Mouse (Mus musculus) midbrain, embryonic 16.5 days (tissue): Measurements from ENCODE around the gene Gh. TPM values are rescaled to one million over a fixed set of nuclear protein-coding genes. Genes with fewer than 3 reads are reported as not detected.

ENCODE experiments used
- ATAC-seq: fragments of 200-750 bp; cut with Nextera tagmentation; 2 replicates; pipeline ENCODE4 v1.8.0; 2017; ENCODE audit warnings: moderate TSS enrichment
- H3K27ac ChIP-seq: fragments of 300-500 bp; sonication (generic); 2 replicates; pipeline ENCODE4 v1.5.1; 2014; ENCODE audit warnings: mild to moderate bottlenecking, low read length, mixed read lengths
- H3K27me3 ChIP-seq: fragments of 300-500 bp; sonication (generic); 2 replicates; pipeline ENCODE4 v1.6.1; 2014; ENCODE audit warnings: low read depth, low read length, mixed read lengths; ENCODE audit not compliant: control insufficient read depth, insufficient read depth
- H3K36me3 ChIP-seq: fragments of 300-500 bp; sonication (generic); 2 replicates; pipeline ENCODE4 v1.6.1; 2014; ENCODE audit warnings: mild to moderate bottlenecking, low read length, moderate library complexity, mixed read lengths; ENCODE audit not compliant: control insufficient read depth, insufficient read depth
- H3K4me1 ChIP-seq: fragments of 300-500 bp; sonication (generic); 2 replicates; pipeline ENCODE4 v1.6.1; 2014; ENCODE audit warnings: mild to moderate bottlenecking, low read length, mixed read lengths; ENCODE audit not compliant: control insufficient read depth, insufficient read depth
- H3K4me2 ChIP-seq: fragments of 300-500 bp; sonication (generic); 2 replicates; pipeline ENCODE4 v1.6.1; 2014; ENCODE audit warnings: mild to moderate bottlenecking, low read length, mixed read lengths
- H3K4me3 ChIP-seq: fragments of 300-500 bp; sonication (generic); 2 replicates; pipeline ENCODE4 v1.5.1; 2014; ENCODE audit warnings: low read depth, mild to moderate bottlenecking, low read length, moderate library complexity, mixed read lengths
- H3K9ac ChIP-seq: fragments of 300-500 bp; sonication (generic); 2 replicates; pipeline ENCODE4 v1.6.1; 2014; ENCODE audit warnings: low read depth, low read length, mixed read lengths
- H3K9me3 ChIP-seq: fragments of 300-500 bp; sonication (generic); replicated peaks from 2 replicates; pipeline ENCODE4 v1.6.1; 2014; ENCODE audit warnings: mild to moderate bottlenecking, low read length, mixed read lengths; ENCODE audit not compliant: control insufficient read depth, poor library complexity, severe bottlenecking
- WGBS: fragments of 180-500 bp; shearing (Covaris S2); extraction: QIAGEN DNeasy Blood & Tissue Kit; methylation state at CpG from one replicate; pipeline ENCODE4 v1.1.7; 2014; 5-methylcytosine and 5-hydroxymethylcytosine counted together
- polyA plus RNA-seq: library from polyadenylated mRNA; unstranded; fragments of >200 nt; fragmentation: Nextera tagmentation; extraction: Ambion mirVana; gene quantifications from 2 replicates; pipeline ENCODE4 v1.2.1, GENCODE M21; 2015

Gh gene
- polyA plus RNA-seq, 1 experiment from 2014 or later = 1.2 TPM

GRCm38 (mm10) chr11:106317801-106318200 lies 16.1 kb upstream of the Gh start:
- no peaks in the 10 kb centered on the region for H3K4me1 ChIP-seq
- WGBS = 84% methylated on average over 7 of the region's 7 CpGs
- no peaks in the 10 kb centered on the region for H3K36me3 ChIP-seq
- H3K27me3 ChIP-seq = no peaks in the 10 kb centered on the region
- no peak overlapping the region for H3K4me3 ChIP-seq
- no peak overlapping the region for H3K4me2 ChIP-seq
- ATAC-seq = no peak
- no peak overlapping the region for H3K27ac ChIP-seq
- H3K9ac ChIP-seq = no peak overlapping the region
- no peaks in the 10 kb centered on the region for H3K9me3 ChIP-seq

- 81% methylated on average over 1 of the region's 1 CpGs for WGBS
- Histone ChIP-seq H3K27ac (no peak overlapping the region), H3K4me2 (no peak overlapping the region), H3K27me3 (no peaks in the 10 kb centered on the region), H3K4me3 (no peak overlapping the region), H3K36me3 (no peaks in the 10 kb centered on the region), H3K4me1 (no peaks in the 10 kb centered on the region), H3K9me3 (no peaks in the 10 kb centered on the region), H3K9ac (no peak overlapping the region)
- ATAC-seq = no peak
These were observed 14.8 kb upstream of the Gh start for GRCm38 (mm10) chr11:106316416-106316815.

- no peaks in the 10 kb centered on the region for H3K9me3 ChIP-seq
- H3K4me2 ChIP-seq = no peak within 1 kb of the TSS
- no peak within 1 kb of the TSS for H3K9ac ChIP-seq
- H3K27ac ChIP-seq = no peak within 1 kb of the TSS
- no peaks in the 10 kb centered on the region for H3K36me3 ChIP-seq
- no peaks in the 10 kb centered on the region for H3K4me1 ChIP-seq
- ATAC-seq = no peak
- H3K4me3 ChIP-seq = no peak within 1 kb of the TSS
- 73% methylated on average over 9 of the region's 9 CpGs for WGBS
- H3K27me3 ChIP-seq = no peaks in the 10 kb centered on the region
These were observed 12.7 kb upstream of the Gh start, which contains the start of gene Cd79b for GRCm38 (mm10) chr11:106314333-106314812. TSS of gene Cd79b (minus strand) at chr11:106314762.

- H3K4me1 ChIP-seq = no peaks in the 10 kb centered on the region
- H3K9me3 ChIP-seq = no peaks in the 10 kb centered on the region
- H3K36me3 ChIP-seq = no peaks in the 10 kb centered on the region
- no peak overlapping the region for H3K9ac ChIP-seq
- no peak overlapping the region for H3K27ac ChIP-seq
- no peak for ATAC-seq
- H3K27me3 ChIP-seq = no peaks in the 10 kb centered on the region
- WGBS = 85% methylated on average over 5 of the region's 5 CpGs
- H3K4me2 ChIP-seq = no peak overlapping the region
- no peak overlapping the region for H3K4me3 ChIP-seq
These were observed 11.9 kb upstream of the Gh start for GRCm38 (mm10) chr11:106313533-106313932.

- Histone ChIP-seq H3K4me2 (no peak overlapping the region), H3K9me3 (no peaks in the 10 kb centered on the region), H3K27ac (no peak overlapping the region), H3K36me3 (no peaks in the 10 kb centered on the region), H3K9ac (no peak overlapping the region), H3K4me1 (no peaks in the 10 kb centered on the region), H3K27me3 (no peaks in the 10 kb centered on the region), H3K4me3 (no peak overlapping the region)
- 74% methylated on average over 5 of the region's 5 CpGs for WGBS
- no peak for ATAC-seq
These were observed 8.5 kb upstream of the Gh start for GRCm38 (mm10) chr11:106310123-106310522.

GRCm38 (mm10) chr11:106308162-106308561 lies 6.5 kb upstream of the Gh start:
- Histone ChIP-seq H3K4me3 (no peak overlapping the region), H3K9me3 (no peaks in the 10 kb centered on the region), H3K27me3 (no peaks in the 10 kb centered on the region), H3K4me1 (no peaks in the 10 kb centered on the region), H3K4me2 (no peak overlapping the region), H3K9ac (no peak overlapping the region), H3K36me3 (no peaks in the 10 kb centered on the region), H3K27ac (no peak overlapping the region)
- WGBS = 86% methylated on average over 11 of the region's 11 CpGs
- no peak for ATAC-seq

GRCm38 (mm10) chr11:106307432-106307831 lies 5.8 kb upstream of the Gh start:
- ATAC-seq = no peak
- H3K36me3 ChIP-seq = no peaks in the 10 kb centered on the region
- no peak overlapping the region for H3K4me3 ChIP-seq
- H3K27me3 ChIP-seq = no peaks in the 10 kb centered on the region
- no peaks in the 10 kb centered on the region for H3K4me1 ChIP-seq
- no peak overlapping the region for H3K9ac ChIP-seq
- 90% methylated on average over 5 of the region's 5 CpGs for WGBS
- no peaks in the 10 kb centered on the region for H3K9me3 ChIP-seq
- H3K4me2 ChIP-seq = no peak overlapping the region
- H3K27ac ChIP-seq = no peak overlapping the region

GRCm38 (mm10) chr11:106306758-106307157 lies 5.1 kb upstream of the Gh start:
- no peaks in the 10 kb centered on the region for H3K9me3 ChIP-seq
- WGBS = 85% methylated on average over 9 of the region's 9 CpGs
- no peak overlapping the region for H3K27ac ChIP-seq
- no peak overlapping the region for H3K4me3 ChIP-seq
- H3K4me2 ChIP-seq = no peak overlapping the region
- no peaks in the 10 kb centered on the region for H3K27me3 ChIP-seq
- H3K9ac ChIP-seq = no peak overlapping the region
- ATAC-seq = no peak
- H3K36me3 ChIP-seq = no peaks in the 10 kb centered on the region
- no peaks in the 10 kb centered on the region for H3K4me1 ChIP-seq

GRCm38 (mm10) chr11:106306065-106306385 lies 4.4 kb upstream of the Gh start:
- H3K4me2 ChIP-seq = no peak overlapping the region
- no peaks in the 10 kb centered on the region for H3K27me3 ChIP-seq
- 79% methylated on average over 3 of the region's 3 CpGs for WGBS
- no peak overlapping the region for H3K27ac ChIP-seq
- H3K36me3 ChIP-seq = no peaks in the 10 kb centered on the region
- H3K9ac ChIP-seq = no peak overlapping the region
- no peaks in the 10 kb centered on the region for H3K4me1 ChIP-seq
- no peak for ATAC-seq
- no peaks in the 10 kb centered on the region for H3K9me3 ChIP-seq
- H3K4me3 ChIP-seq = no peak overlapping the region
